Comparison of ENCODE assay signal across 17 mouse cellular contexts in the genomic region with DNA sequence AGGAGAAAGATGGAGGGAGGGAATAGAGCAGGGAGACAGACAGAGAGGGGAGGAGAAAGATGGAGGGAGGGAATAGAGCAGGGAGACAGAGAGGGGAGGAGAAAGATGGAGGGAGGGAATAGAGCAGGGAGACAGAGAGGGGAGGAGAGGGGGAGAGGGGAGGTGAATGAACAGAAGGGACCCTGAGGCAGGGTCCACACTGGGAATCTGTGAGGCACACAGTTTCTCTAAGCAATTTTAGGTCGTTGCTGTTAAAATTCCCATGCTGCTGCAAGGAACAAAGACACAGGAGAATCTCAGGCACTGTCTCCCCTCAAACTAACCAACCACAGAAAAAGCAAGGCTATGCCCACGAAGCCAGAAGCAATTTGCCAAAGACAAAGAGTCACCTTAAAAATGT. TPM values are rescaled to one million over a fixed set of nuclear protein-coding genes. Genes with fewer than 3 reads are reported as not detected.
A peak's percentile ranks its signal among the peaks of the same experiment; 100 is the strongest.
DNase-seq lines count a peak whose midpoint lies in the region; ATAC-seq and TF ChIP-seq lines count a peak whose summit lies in the region.
"Not testable (repeated sequence)": the region's sequence is repeated elsewhere in the genome, so short reads cannot be mapped to it uniquely, and the experiment has no call there.
"Had no signal": no experiment of that assay in that cellular context is flagged by ENCODE, and none has a peak within 500 bp of the region (broad histone marks: within the 10 kb centered on the region; RNA-seq: fewer than 3 reads in every experiment).

No protein-coding gene starts in this region.

- 28% methylated on average over 2 of the region's 2 CpGs for WGBS in embryonic facial prominence, embryonic 12.5 days
- 32% methylated on average over 2 of the region's 2 CpGs for WGBS in forebrain, embryonic 14.5 days
- 55% methylated on average over 2 of the region's 2 CpGs for WGBS in heart, embryonic 10.5 days
- WGBS in kidney, embryonic 15.5 days = 28% methylated on average over 2 of the region's 2 CpGs
- WGBS in lung, embryonic 14.5 days = 35% methylated on average over 2 of the region's 2 CpGs
- WGBS in midbrain, postnatal 0 days = 22% methylated on average over 2 of the region's 2 CpGs

- not testable (repeated sequence) for ATAC-seq in embryonic facial prominence, embryonic 12.5 days (ENCODE audit: insufficient number of reproducible peaks, insufficient read depth, low FRiP score, low TSS enrichment); kidney, embryonic 15.5 days (replicated peaks; ENCODE audit: low FRiP score); lung, embryonic 14.5 days (ENCODE audit: insufficient read depth); midbrain, postnatal 0 days (ENCODE audit: low FRiP score)
- ATAC-seq in forebrain, embryonic 14.5 days = 0 out of 2 replicates have a peak, but pooled peaks have one; percentile 45

- not testable (repeated sequence) for H3K9me3 ChIP-seq in embryonic facial prominence, embryonic 12.5 days; forebrain, embryonic 14.5 days (replicated peaks; ENCODE audit: control insufficient read depth, low read length); heart, embryonic 10.5 days; kidney, embryonic 15.5 days (replicated peaks); lung, embryonic 14.5 days (ENCODE audit: low read depth, low read length); midbrain, postnatal 0 days (ENCODE audit: low read length)

- peak overlapping the region; percentile 76 for H3K27ac ChIP-seq in embryonic facial prominence, embryonic 12.5 days
- peak overlapping the region; percentile 78 for H3K27ac ChIP-seq in forebrain, embryonic 14.5 days (ENCODE audit: low read depth, low read length)
- H3K27ac ChIP-seq in heart, embryonic 10.5 days = 0 out of 2 replicates have a peak overlapping the region, but pooled peaks have one; percentile 19
- peak overlapping the region; percentile 56 for H3K27ac ChIP-seq in kidney, embryonic 15.5 days
- peak overlapping the region; percentile 50; the same call in 1 of the 2 replicates for H3K27ac ChIP-seq in lung, embryonic 14.5 days (ENCODE audit: low read depth)
- peak overlapping the region; percentile 68; the same call in 1 of the 2 replicates for H3K27ac ChIP-seq in midbrain, postnatal 0 days (ENCODE audit: low read depth, low read length)

- H3K4me2 ChIP-seq in embryonic facial prominence, embryonic 12.5 days (replicated peaks); forebrain, embryonic 14.5 days (ENCODE audit: low read length); kidney, embryonic 15.5 days; lung, embryonic 14.5 days; midbrain, postnatal 0 days (ENCODE audit: low read depth, low read length, poor library complexity, severe bottlenecking): not testable (repeated sequence)

- peaks cover 12% of the 10 kb centered on the region for H3K36me3 ChIP-seq in embryonic facial prominence, embryonic 12.5 days
- H3K36me3 ChIP-seq in forebrain, embryonic 14.5 days (ENCODE audit: control insufficient read depth, insufficient read depth, low read length); lung, embryonic 14.5 days (ENCODE audit: insufficient read depth); midbrain, postnatal 0 days (ENCODE audit: insufficient read depth, low read length): not testable (repeated sequence)
- H3K36me3 ChIP-seq in heart, embryonic 10.5 days = peaks cover 58% of the 10 kb centered on the region
- H3K36me3 ChIP-seq in kidney, embryonic 15.5 days = peaks cover 19% of the 10 kb centered on the region

- not testable (repeated sequence) for H3K4me1 ChIP-seq in embryonic facial prominence, embryonic 12.5 days; forebrain, embryonic 14.5 days (ENCODE audit: control insufficient read depth, insufficient read depth, low read length); heart, embryonic 10.5 days; kidney, embryonic 15.5 days; lung, embryonic 14.5 days (ENCODE audit: insufficient read depth); midbrain, postnatal 0 days (ENCODE audit: insufficient read depth, low read length)

- not testable (repeated sequence) for H3K9ac ChIP-seq in embryonic facial prominence, embryonic 12.5 days; forebrain, embryonic 14.5 days (ENCODE audit: low read length); kidney, embryonic 15.5 days; lung, embryonic 14.5 days; midbrain, postnatal 0 days (replicated peaks; ENCODE audit: low read length, poor library complexity, severe bottlenecking)

- not testable (repeated sequence) for H3K4me3 ChIP-seq in embryonic facial prominence, embryonic 12.5 days; forebrain, embryonic 14.5 days (ENCODE audit: low read depth, low read length); heart, embryonic 10.5 days; kidney, embryonic 15.5 days (replicated peaks); lung, embryonic 14.5 days (ENCODE audit: low read depth, low read length); midbrain, postnatal 0 days (ENCODE audit: low read depth, low read length)

- DNase-seq in forebrain, embryonic 14.5 days (ENCODE audit: low spot score) = peak; percentile 39
- not testable (repeated sequence) for DNase-seq in heart, embryonic 10.5 days (ENCODE audit: low spot score)
- DNase-seq in lung, embryonic 14.5 days = peak; percentile 13
- DNase-seq in midbrain, postnatal 0 days (ENCODE audit: low spot score) = peak; percentile 18

- TF ChIP-seq CTCF in lung, embryonic 14.5 days (IDR thresholded peaks at IDR 0.05; ENCODE audit: low read depth); midbrain, postnatal 0 days (IDR thresholded peaks at IDR 0.05): not testable (repeated sequence)

- H3K27me3 ChIP-seq in embryonic facial prominence, embryonic 12.5 days; forebrain, embryonic 14.5 days (replicated peaks; ENCODE audit: control insufficient read depth, insufficient read depth, low read length); heart, embryonic 10.5 days (ENCODE audit: insufficient read depth, poor library complexity, severe bottlenecking); kidney, embryonic 15.5 days; lung, embryonic 14.5 days (ENCODE audit: insufficient read depth, low read length); midbrain, postnatal 0 days (ENCODE audit: insufficient read depth, low read length): not testable (repeated sequence)

RNA-seq across cellular contexts. Expression of a gene that starts 11.4 kb away (rescaled TPM):
- 3.0 and 4.1 TPM in 2 replicates for polyA plus RNA-seq in embryonic facial prominence, embryonic 12.5 days (2016; fragmentation: Nextera tagmentation; extraction: Ambion mirVana)
- polyA plus RNA-seq in forebrain, embryonic 14.5 days (2014; fragmentation: Nextera tagmentation; extraction: Ambion mirVana) = 1.5 and 2.2 TPM in 2 replicates
- polyA plus RNA-seq in heart, embryonic 10.5 days (2016; fragmentation: Nextera tagmentation; extraction: Ambion mirVana) = 1.4 and 2.5 TPM in 2 replicates
- polyA plus RNA-seq in kidney, embryonic 15.5 days (2015; fragmentation: Nextera tagmentation; extraction: Ambion mirVana) = 1.5 and 2.5 TPM in 2 replicates
- polyA plus RNA-seq in lung, embryonic 14.5 days (2014; fragmentation: Nextera tagmentation; extraction: Ambion mirVana) = 1.4 and 2.0 TPM in 2 replicates
- total RNA-seq in midbrain, postnatal 0 days (2014; rRNA removed) = 0.88 and 1.8 TPM in 2 replicates
- polyA plus RNA-seq in midbrain, postnatal 0 days (2015; fragmentation: Nextera tagmentation; extraction: Ambion mirVana) = 1.1 and 1.3 TPM in 2 replicates
- total RNA-seq: gastrocnemius, postnatal 36 days; monocyte, adult 5-6 weeks had no signal

RNA-seq across cellular contexts. Expression of a gene that starts 16.9 kb away (rescaled TPM):
- polyA plus RNA-seq in embryonic facial prominence, embryonic 12.5 days (2016; fragmentation: Nextera tagmentation; extraction: Ambion mirVana) = 475 and 490 TPM in 2 replicates
- 462 and 494 TPM in 2 replicates for polyA plus RNA-seq in forebrain, embryonic 14.5 days (2014; fragmentation: Nextera tagmentation; extraction: Ambion mirVana)
- polyA plus RNA-seq in heart, embryonic 10.5 days (2016; fragmentation: Nextera tagmentation; extraction: Ambion mirVana) = 440 and 487 TPM in 2 replicates
- polyA plus RNA-seq in kidney, embryonic 15.5 days (2015; fragmentation: Nextera tagmentation; extraction: Ambion mirVana) = 424 and 439 TPM in 2 replicates
- 469 and 508 TPM in 2 replicates for polyA plus RNA-seq in lung, embryonic 14.5 days (2014; fragmentation: Nextera tagmentation; extraction: Ambion mirVana)
- total RNA-seq in midbrain, postnatal 0 days (2014; rRNA removed) = 330 and 377 TPM in 2 replicates
- 330 and 375 TPM in 2 replicates for polyA plus RNA-seq in midbrain, postnatal 0 days (2015; fragmentation: Nextera tagmentation; extraction: Ambion mirVana)

RNA-seq across cellular contexts. Expression of a gene that starts 17.5 kb away (rescaled TPM):
- polyA plus RNA-seq in embryonic facial prominence, embryonic 12.5 days (2016; fragmentation: Nextera tagmentation; extraction: Ambion mirVana) = 161 and 171 TPM in 2 replicates
- 113 and 128 TPM in 2 replicates for polyA plus RNA-seq in forebrain, embryonic 14.5 days (2014; fragmentation: Nextera tagmentation; extraction: Ambion mirVana)
- 203 and 208 TPM in 2 replicates for polyA plus RNA-seq in heart, embryonic 10.5 days (2016; fragmentation: Nextera tagmentation; extraction: Ambion mirVana)
- 162 and 182 TPM in 2 replicates for polyA plus RNA-seq in kidney, embryonic 15.5 days (2015; fragmentation: Nextera tagmentation; extraction: Ambion mirVana)
- 150 and 151 TPM in 2 replicates for polyA plus RNA-seq in lung, embryonic 14.5 days (2014; fragmentation: Nextera tagmentation; extraction: Ambion mirVana)
- 34.0 TPM in 2 replicates for total RNA-seq in midbrain, postnatal 0 days (2014; rRNA removed)
- polyA plus RNA-seq in midbrain, postnatal 0 days (2015; fragmentation: Nextera tagmentation; extraction: Ambion mirVana) = 111 and 118 TPM in 2 replicates

RNA-seq across cellular contexts. Expression of a gene that starts 22.8 kb away (rescaled TPM):
- 0.13 TPM in 1 of 2 replicates, not detected in the other for polyA plus RNA-seq in embryonic facial prominence, embryonic 12.5 days (2016; fragmentation: Nextera tagmentation; extraction: Ambion mirVana)
- polyA plus RNA-seq in forebrain, embryonic 14.5 days (2014; fragmentation: Nextera tagmentation; extraction: Ambion mirVana) = not detected in 2 replicates
- polyA plus RNA-seq in heart, embryonic 10.5 days (2016; fragmentation: Nextera tagmentation; extraction: Ambion mirVana) = 0.07 TPM in 1 of 2 replicates, not detected in the other
- polyA plus RNA-seq in kidney, embryonic 15.5 days (2015; fragmentation: Nextera tagmentation; extraction: Ambion mirVana) = not detected in 2 replicates
- polyA plus RNA-seq in lung, embryonic 14.5 days (2014; fragmentation: Nextera tagmentation; extraction: Ambion mirVana) = 0.09 TPM in 1 of 2 replicates, not detected in the other
- total RNA-seq in midbrain, postnatal 0 days (2014; rRNA removed) = not detected in 2 replicates
- polyA plus RNA-seq in midbrain, postnatal 0 days (2015; fragmentation: Nextera tagmentation; extraction: Ambion mirVana) = not detected in 2 replicates
- total RNA-seq: MEL; monocyte, adult 5-6 weeks had no signal
- polyA plus RNA-seq: adrenal gland, adult 2 months; C2C12; forebrain, embryonic 11.5 days; hindbrain, embryonic 16.5 days; intestine, embryonic 16.5 days; liver, embryonic 14.5 days; lung, embryonic 15.5 days had no signal

RNA-seq across cellular contexts. Expression of a gene that starts 30.7 kb away (rescaled TPM):
- 0.70 and 1.3 TPM in 2 replicates for polyA plus RNA-seq in embryonic facial prominence, embryonic 12.5 days (2016; fragmentation: Nextera tagmentation; extraction: Ambion mirVana)
- 0.43 TPM in 1 of 2 replicates, not detected in the other for polyA plus RNA-seq in forebrain, embryonic 14.5 days (2014; fragmentation: Nextera tagmentation; extraction: Ambion mirVana)
- 0.30 and 0.36 TPM in 2 replicates for polyA plus RNA-seq in heart, embryonic 10.5 days (2016; fragmentation: Nextera tagmentation; extraction: Ambion mirVana)
- polyA plus RNA-seq in kidney, embryonic 15.5 days (2015; fragmentation: Nextera tagmentation; extraction: Ambion mirVana) = 0.77 and 1.0 TPM in 2 replicates
- 0.67 and 0.97 TPM in 2 replicates for polyA plus RNA-seq in lung, embryonic 14.5 days (2014; fragmentation: Nextera tagmentation; extraction: Ambion mirVana)
- not detected in 2 replicates for total RNA-seq in midbrain, postnatal 0 days (2014; rRNA removed)
- 0.27 TPM in 1 of 2 replicates, not detected in the other for polyA plus RNA-seq in midbrain, postnatal 0 days (2015; fragmentation: Nextera tagmentation; extraction: Ambion mirVana)
- total RNA-seq: adrenal gland, adult 2 months; adrenal gland, postnatal 4 days; MEL; monocyte, adult 5-6 weeks had no signal
- polyA plus RNA-seq: adrenal gland, adult 2 months; C2C12 had no signal

Comparison
In these comparisons a context has a peak if more than half of its experiments do, and no peak if none do; other contexts are left out.
1. H3K27ac ChIP-seq: peak in every context shown above with its lines; median percentile 78 in forebrain, embryonic 14.5 days; 76 in embryonic facial prominence, embryonic 12.5 days; 68 in midbrain, postnatal 0 days; 56 in kidney, embryonic 15.5 days; 50 in lung, embryonic 14.5 days; 19 in heart, embryonic 10.5 days.